Mouse (Mus musculus) brain, embryonic 14.5 days (tissue): ENCODE data around the gene Fbxo9.

Source experiments
- CTCF ChIP-seq: fragments of 200-500 bp; IDR thresholded peaks from 2 replicates; pipeline ENCODE4 v1.5.1; 2012; ENCODE audit warnings: inconsistent platforms, mild to moderate bottlenecking, moderate library complexity, borderline replicate concordance; ENCODE audit not compliant: insufficient read depth, insufficient read length; ENCODE audit errors: extremely low read depth
- POLR2A ChIP-seq: fragments of 200-500 bp; IDR thresholded peaks from 2 replicates; pipeline ENCODE4 v1.6.1; 2012; ENCODE audit warnings: mild to moderate bottlenecking, inconsistent platforms, borderline replicate concordance; ENCODE audit not compliant: poor library complexity, insufficient read depth, insufficient read length, severe bottlenecking; ENCODE audit errors: extremely low read depth

DNA sequence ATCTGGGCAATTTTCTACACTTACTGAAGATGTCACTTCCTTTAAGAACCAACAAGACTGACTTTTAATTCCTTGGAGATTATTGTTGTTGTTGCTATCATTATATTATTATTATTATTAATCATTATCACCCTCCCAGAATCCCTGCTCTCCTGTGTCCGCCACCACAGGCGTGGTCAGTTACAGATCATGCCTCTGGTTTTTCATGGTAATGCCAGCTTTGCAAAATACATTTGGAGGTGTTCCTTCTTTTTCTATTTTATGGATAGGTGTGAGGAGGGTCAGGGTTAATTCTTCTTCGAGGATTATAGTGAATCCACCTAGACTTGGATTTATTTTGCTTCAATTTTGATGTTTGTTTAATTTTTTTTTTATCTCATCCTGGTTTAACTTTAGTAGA is 33.6 kb downstream of the Fbxo9 start:
- TF ChIP-seq POLR2A (no peak), CTCF (no peak)
